Mouse (Mus musculus): ENCODE results near the gene Stk33. TPM values are rescaled to one million over a fixed set of nuclear protein-coding genes. Genes with fewer than 3 reads are reported as not detected.

Stk33 gene
- polyA plus RNA-seq, 1 experiment = 2.6 TPM

GRCm38 (mm10) chr7:109358435-109359187 lies 80.3 kb downstream of the Stk33 start:
- DNase-seq (ENCODE audit: extremely low spot score in 1 of 2, low spot score in 1 of 2) = no peak

- no peak for DNase-seq (ENCODE audit: extremely low spot score in 1 of 2, low spot score in 1 of 2)
Observed at GRCm38 (mm10) chr7:109357877-109358276, 81.0 kb downstream of the Stk33 start.

- no peak for DNase-seq (ENCODE audit: extremely low spot score in 1 of 2, low spot score in 1 of 2)
Observed at GRCm38 (mm10) chr7:109347241-109347640, 91.6 kb downstream of the Stk33 start.

- DNase-seq (ENCODE audit: extremely low spot score in 1 of 2, low spot score in 1 of 2) = peak in 1 of 2 experiments; percentile 3
Observed at GRCm38 (mm10) chr7:109331722-109332121, 107.2 kb downstream of the Stk33 start.

GRCm38 (mm10) chr7:109328772-109329171 lies 110.1 kb downstream of the Stk33 start:
- no peak for DNase-seq (ENCODE audit: extremely low spot score in 1 of 2, low spot score in 1 of 2)

- DNase-seq (ENCODE audit: extremely low spot score in 1 of 2, low spot score in 1 of 2) = no peak
Observed at GRCm38 (mm10) chr7:109326813-109327212, 112.1 kb downstream of the Stk33 start.

- no peak for DNase-seq (ENCODE audit: extremely low spot score in 1 of 2, low spot score in 1 of 2)
Observed at GRCm38 (mm10) chr7:109325731-109326130, 113.2 kb downstream of the Stk33 start.

GRCm38 (mm10) chr7:109325169-109325568 lies 113.7 kb downstream of the Stk33 start:
- DNase-seq (ENCODE audit: extremely low spot score in 1 of 2, low spot score in 1 of 2) = no peak

- no peak for DNase-seq (ENCODE audit: extremely low spot score in 1 of 2, low spot score in 1 of 2)
Observed at GRCm38 (mm10) chr7:109309506-109309905, 129.4 kb downstream of the Stk33 start.

- DNase-seq (ENCODE audit: extremely low spot score in 1 of 2, low spot score in 1 of 2) = no peak
Observed at GRCm38 (mm10) chr7:109295807-109296206, 143.1 kb downstream of the Stk33 start.

GRCm38 (mm10) chr7:109295351-109295750 lies 143.5 kb downstream of the Stk33 start:
- DNase-seq (ENCODE audit: extremely low spot score in 1 of 2, low spot score in 1 of 2) = no peak

- DNase-seq (ENCODE audit: extremely low spot score in 1 of 2, low spot score in 1 of 2) = no peak
Observed at GRCm38 (mm10) chr7:109290501-109290900, 148.4 kb downstream of the Stk33 start.

GRCm38 (mm10) chr7:109289106-109289505 lies 149.8 kb downstream of the Stk33 start:
- DNase-seq (ENCODE audit: extremely low spot score in 1 of 2, low spot score in 1 of 2) = no peak

GRCm38 (mm10) chr7:109282106-109282505 lies 156.8 kb downstream of the Stk33 start:
- no peak for DNase-seq (ENCODE audit: extremely low spot score in 1 of 2, low spot score in 1 of 2)

GRCm38 (mm10) chr7:109276622-109277021 lies 162.3 kb downstream of the Stk33 start:
- DNase-seq (ENCODE audit: extremely low spot score in 1 of 2, low spot score in 1 of 2) = no peak

- no peak for DNase-seq (ENCODE audit: extremely low spot score in 1 of 2, low spot score in 1 of 2)
Observed at GRCm38 (mm10) chr7:109275901-109276300, 163.0 kb downstream of the Stk33 start.

- DNase-seq (ENCODE audit: extremely low spot score in 1 of 2, low spot score in 1 of 2) = no peak
Observed at GRCm38 (mm10) chr7:109275151-109275550, 163.7 kb downstream of the Stk33 start.

- DNase-seq (ENCODE audit: extremely low spot score in 1 of 2, low spot score in 1 of 2) = no peak
Observed at GRCm38 (mm10) chr7:109274289-109274688, 164.6 kb downstream of the Stk33 start.

- DNase-seq (ENCODE audit: extremely low spot score in 1 of 2, low spot score in 1 of 2) = peak in 1 of 2 experiments; percentile 23
Observed at GRCm38 (mm10) chr7:109269046-109269445, 169.8 kb downstream of the Stk33 start.

GRCm38 (mm10) chr7:109267370-109267769 lies 171.5 kb downstream of the Stk33 start:
- no peak for DNase-seq (ENCODE audit: extremely low spot score in 1 of 2, low spot score in 1 of 2)

GRCm38 (mm10) chr7:109266181-109266580 lies 172.7 kb downstream of the Stk33 start:
- no peak for DNase-seq (ENCODE audit: extremely low spot score in 1 of 2, low spot score in 1 of 2)

- DNase-seq (ENCODE audit: extremely low spot score in 1 of 2, low spot score in 1 of 2) = no peak
Observed at GRCm38 (mm10) chr7:109265606-109266005, 173.3 kb downstream of the Stk33 start.
